Mouse (Mus musculus): ENCODE data around the gene Abca7.

Abca7 gene

GRCm38 (mm10) chr10:79994397-79995115, 1.7 kb upstream of the Abca7 start:
- no peak for DNase-seq (ENCODE audit: low read depth, low spot score)

- DNase-seq (ENCODE audit: low read depth, low spot score) = no peak
These were observed 658 bp upstream of the Abca7 start for GRCm38 (mm10) chr10:79995636-79996035.

- DNase-seq (ENCODE audit: low read depth, low spot score) = peak; percentile 43
These were observed 903 bp downstream of the Abca7 start for GRCm38 (mm10) chr10:79997034-79997760.

GRCm38 (mm10) chr10:79997819-79998218, 1.5 kb downstream of the Abca7 start:
- no peak for DNase-seq (ENCODE audit: low read depth, low spot score)

- DNase-seq (ENCODE audit: low read depth, low spot score) = no peak
These were observed 5.7 kb downstream of the Abca7 start for GRCm38 (mm10) chr10:80001945-80002344.

- DNase-seq (ENCODE audit: low read depth, low spot score) = no peak
These were observed 6.5 kb downstream of the Abca7 start for GRCm38 (mm10) chr10:80002829-80003228.

- no peak for DNase-seq (ENCODE audit: low read depth, low spot score)
These were observed 7.3 kb downstream of the Abca7 start for GRCm38 (mm10) chr10:80003374-80004232.

GRCm38 (mm10) chr10:80004233-80004705, 8.0 kb downstream of the Abca7 start:
- no peak for DNase-seq (ENCODE audit: low read depth, low spot score)

GRCm38 (mm10) chr10:80011740-80012139, 15.4 kb downstream of the Abca7 start:
- DNase-seq (ENCODE audit: low read depth, low spot score) = no peak

- no peak for DNase-seq (ENCODE audit: low read depth, low spot score)
These were observed 17.3 kb downstream of the Abca7 start for GRCm38 (mm10) chr10:80013609-80014008.

GRCm38 (mm10) chr10:80014484-80015290, 18.4 kb downstream of the Abca7 start:
- DNase-seq (ENCODE audit: low read depth, low spot score) = no peak

- DNase-seq (ENCODE audit: low read depth, low spot score) = no peak
These were observed 19.3 kb downstream of the Abca7 start for GRCm38 (mm10) chr10:80015583-80015982.

- DNase-seq (ENCODE audit: low read depth, low spot score) = no peak
These were observed 20.2 kb downstream of the Abca7 start, which contains the start of gene Arhgap45 for GRCm38 (mm10) chr10:80016511-80016910. Gene Arhgap45 (plus strand): TSS chr10:80016653.

GRCm38 (mm10) chr10:80016931-80017330, 20.6 kb downstream of the Abca7 start:
- no peak for DNase-seq (ENCODE audit: low read depth, low spot score)

GRCm38 (mm10) chr10:80017361-80017760, 21.1 kb downstream of the Abca7 start:
- DNase-seq (ENCODE audit: low read depth, low spot score) = no peak

- no peak for DNase-seq (ENCODE audit: low read depth, low spot score)
These were observed 21.5 kb downstream of the Abca7 start for GRCm38 (mm10) chr10:80017771-80018170.

GRCm38 (mm10) chr10:80018739-80019297, 22.5 kb downstream of the Abca7 start:
- DNase-seq (ENCODE audit: low read depth, low spot score) = no peak

GRCm38 (mm10) chr10:80019471-80020131, 23.3 kb downstream of the Abca7 start:
- DNase-seq (ENCODE audit: low read depth, low spot score) = no peak

- no peak for DNase-seq (ENCODE audit: low read depth, low spot score)
These were observed 23.9 kb downstream of the Abca7 start for GRCm38 (mm10) chr10:80020191-80020590.
